Mouse (Mus musculus) cerebellum, adult 2 months (tissue): ENCODE measurements around the gene Agbl4.

Experiments
- CTCF ChIP-seq: fragments of 200-500 bp; IDR thresholded peaks from 2 replicates; pipeline ENCODE4 v1.5.1; 2011; ENCODE audit warnings: low read depth, mild to moderate bottlenecking, control low read depth, low read length, moderate library complexity, borderline replicate concordance; ENCODE audit not compliant: insufficient read depth
- POLR2A ChIP-seq: fragments of 200-500 bp; IDR thresholded peaks from 2 replicates; pipeline ENCODE4 v1.6.1; 2011; ENCODE audit warnings: low read length, control low read depth, borderline replicate concordance; ENCODE audit not compliant: insufficient read depth

- TF ChIP-seq CTCF = no peak
- no peak for TF ChIP-seq POLR2A
Observed at GRCm38 (mm10) chr4:111597249-111597661, 1199.8 kb downstream of the Agbl4 start.
